Mouse (Mus musculus) hematopoietic multipotent progenitor cell, adult 10-12 weeks (in vitro differentiated cells): Measurements from ENCODE around the gene Acsl1. TPM values are rescaled to one million over a fixed set of nuclear protein-coding genes. Genes with fewer than 3 reads are reported as not detected.

Experiments used
- polyA plus RNA-seq: library from polyadenylated mRNA; stranded (reverse); fragments of >175 nt; gene quantifications from 2 replicates; pipeline ENCODE4 v1.2.3, GENCODE M21; 2012; ENCODE audit warnings: low replicate concordance

Acsl1 gene
- polyA plus RNA-seq, result 5.5 and 13.4 TPM in 2 replicates

GRCm38 (mm10) chr8:46470792-46471781 lies at the start of gene Acsl1:
Gene Acsl1 (plus strand): TSS chr8:46471037.

GRCm38 (mm10) chr8:46551615-46552440 lies 81.0 kb downstream of the Acsl1 start, which contains the start of gene Cenpu:
Gene Cenpu (plus strand): TSS chr8:46552028.

Other genes starting within 250 kb of the Acsl1 start
- gene Helt, start 176.4 kb upstream of the Acsl1 start, polyA plus RNA-seq, result not detected in 2 replicates
- 1.4 and 2.7 TPM in 2 replicates for gene Cenpu, start 81.0 kb downstream of the Acsl1 start, polyA plus RNA-seq
- 0.43 and 1.6 TPM in 2 replicates for gene Primpol, start 146.2 kb downstream of the Acsl1 start, polyA plus RNA-seq
- gene Casp3, start 146.3 kb downstream of the Acsl1 start, polyA plus RNA-seq, result 1.5 and 8.6 TPM in 2 replicates